Mouse (Mus musculus) cerebellum, adult 18-20 months (tissue): ENCODE data around the gene Rgs14.
A peak's percentile ranks its signal among the peaks of the same experiment; 100 is the strongest.

Experiments
- DNase-seq, 2 experiments: peaks; one replicate each; pipeline ENCODE4 v3.0.0; 2021

Gene Rgs14

GRCm38 (mm10) chr13:55346745-55347144 lies 22.8 kb upstream of the Rgs14 start:
- no peak for DNase-seq

DNA sequence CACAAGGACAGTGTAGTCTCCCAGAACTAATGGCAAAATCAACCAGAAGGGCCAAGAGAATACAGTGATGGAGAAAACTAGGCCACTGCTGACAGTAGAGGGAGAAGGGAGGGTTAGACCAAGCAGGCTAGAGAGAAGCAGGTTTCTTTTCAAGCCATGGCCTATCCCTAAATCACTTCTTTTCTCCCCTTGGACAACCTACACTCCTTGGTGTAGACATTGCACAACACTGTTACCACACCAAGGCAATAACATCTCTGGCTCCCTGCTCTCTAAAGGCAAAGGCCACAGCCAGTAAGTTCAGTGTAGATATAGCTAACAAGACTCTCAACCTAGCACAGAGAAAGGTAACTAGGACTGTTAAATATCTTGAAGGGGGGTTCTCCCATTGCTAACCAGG lies 8.4 kb upstream of the Rgs14 start:
- no peak for DNase-seq

DNA sequence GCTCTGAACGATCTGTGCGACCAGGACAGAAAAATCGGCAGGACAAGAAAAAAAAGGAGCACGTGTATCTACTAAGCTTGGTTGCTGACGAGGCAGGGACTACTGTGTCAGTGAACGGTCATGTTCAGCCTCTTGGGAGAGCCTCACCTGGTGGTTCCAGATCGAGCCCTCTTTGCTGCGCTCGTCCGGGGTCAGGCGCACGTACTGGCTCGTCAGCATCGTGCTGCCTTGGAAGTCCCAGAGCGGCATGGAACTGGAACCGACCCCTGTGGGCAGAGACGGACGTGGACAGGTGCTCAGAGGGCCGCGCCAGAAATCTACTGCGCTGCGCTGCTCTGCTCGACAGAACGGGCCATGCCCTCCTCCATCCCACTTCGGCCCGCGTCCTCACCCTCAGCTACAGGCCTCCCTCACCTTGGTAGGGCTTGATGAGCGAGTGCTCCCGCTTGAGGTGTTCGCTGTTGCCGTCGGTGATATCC lies 7.5 kb upstream of the Rgs14 start:
- no peak for DNase-seq

DNA sequence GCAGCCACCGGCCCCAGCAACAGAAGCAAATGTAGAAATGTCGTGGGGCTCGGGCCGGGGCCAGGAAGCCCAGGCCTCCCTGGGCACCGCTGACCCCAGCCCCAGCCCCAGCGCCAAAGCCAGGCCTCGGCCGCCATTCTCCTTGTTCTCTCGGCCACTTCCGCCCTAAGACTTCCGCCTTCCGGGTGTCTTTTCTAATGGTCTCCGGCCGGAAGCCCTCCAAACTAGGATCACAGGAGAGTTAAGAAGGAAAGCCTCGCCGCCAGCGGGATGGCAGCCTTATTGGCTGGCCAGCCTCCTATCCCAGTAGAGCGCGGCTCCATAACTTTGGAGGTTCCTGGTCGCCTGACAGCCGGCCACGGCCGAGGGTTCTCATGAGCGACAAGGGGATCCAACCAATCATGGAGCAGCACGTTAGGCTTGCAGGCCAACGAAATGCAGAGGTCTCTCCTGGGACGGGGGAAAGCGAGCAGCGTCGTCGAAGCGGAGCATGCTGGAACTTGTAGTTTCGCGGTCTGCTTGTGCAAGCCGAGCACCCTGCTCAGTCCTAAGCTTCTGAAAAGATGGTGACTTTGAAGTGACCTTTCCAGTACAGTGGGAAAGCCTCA lies 7.0 kb upstream of the Rgs14 start, which contains the start of gene Lman2:
Gene Lman2 (minus strand): TSS at position 331 of the 608 bp plus-strand sequence.
- peak; percentile 92 to 99 for DNase-seq

- no peak for DNase-seq
These were observed 1.1 kb upstream of the Rgs14 start for GRCm38 (mm10) chr13:55368401-55368800.

GRCm38 (mm10) chr13:55370234-55370633 lies 702 bp downstream of the Rgs14 start:
- no peak for DNase-seq

DNA sequence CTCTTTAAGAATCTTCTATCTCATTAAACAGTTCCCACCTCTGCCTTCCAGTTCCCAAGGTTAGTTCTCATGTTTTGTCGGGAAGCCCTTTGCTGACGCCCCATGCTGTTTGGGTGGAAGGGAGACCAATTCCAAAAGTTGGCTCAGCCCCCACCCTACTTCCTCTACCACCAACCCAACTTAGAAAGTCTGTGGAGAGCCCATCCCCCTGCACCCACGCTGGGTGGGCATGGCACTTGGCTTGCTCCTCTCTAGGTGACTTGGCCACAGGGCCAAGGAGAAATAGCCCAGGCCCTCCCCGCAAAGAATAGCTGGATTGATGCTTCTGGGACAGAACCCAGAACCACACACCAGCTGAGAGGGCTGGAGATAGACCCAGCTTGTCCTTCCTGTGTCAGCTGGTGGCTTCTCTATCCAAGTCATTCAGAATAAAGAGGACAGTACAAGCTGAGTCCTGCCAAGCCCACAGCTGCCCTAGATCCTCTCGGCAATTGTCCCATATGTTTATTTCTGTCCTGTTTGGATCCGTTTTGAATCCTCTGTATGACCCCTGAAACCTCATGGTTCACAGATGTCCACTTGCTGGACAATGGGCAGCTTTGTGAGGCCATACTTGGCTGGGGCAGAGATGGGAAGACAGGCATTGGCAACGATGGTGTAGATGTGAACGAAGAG lies 1.6 kb downstream of the Rgs14 start:
- peak in 1 of 2 experiments; percentile 21 for DNase-seq

- no peak for DNase-seq
These were observed 2.2 kb downstream of the Rgs14 start for GRCm38 (mm10) chr13:55371740-55372139.

DNA sequence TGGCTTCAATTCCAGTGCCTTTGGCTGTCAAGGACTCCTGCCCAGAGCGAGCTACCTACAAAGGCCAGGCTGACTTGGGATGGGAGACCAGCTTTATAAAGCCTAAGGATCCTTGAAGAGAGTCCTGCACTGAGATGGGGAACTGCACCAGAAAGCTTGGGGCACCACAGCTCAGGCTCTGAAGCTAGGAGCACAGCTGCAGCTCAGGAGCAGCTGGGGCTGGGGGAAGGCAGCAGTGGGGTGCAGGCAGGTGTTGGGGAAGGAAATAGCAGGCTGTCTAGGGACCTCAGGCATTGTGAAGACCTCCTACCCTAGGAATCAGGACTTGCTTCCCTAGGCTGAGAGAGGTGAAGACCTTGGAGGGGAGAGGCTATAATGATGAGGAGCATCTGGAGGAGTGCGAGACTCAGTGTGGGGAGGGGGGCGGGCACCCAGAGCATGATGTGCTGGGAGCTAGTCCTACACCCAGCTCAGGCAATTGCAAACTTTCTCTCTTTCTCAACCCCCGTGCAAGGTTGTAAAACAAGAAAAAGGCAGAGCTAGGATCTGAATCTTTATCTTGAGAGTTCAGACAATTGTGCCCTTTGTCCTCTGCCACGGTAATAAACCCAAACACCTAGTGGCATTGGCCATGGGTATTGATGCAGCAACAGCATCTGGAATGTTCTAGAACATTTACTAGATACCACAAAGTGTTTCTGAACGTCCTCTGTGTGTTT lies 4.8 kb downstream of the Rgs14 start:
- no peak for DNase-seq

DNA sequence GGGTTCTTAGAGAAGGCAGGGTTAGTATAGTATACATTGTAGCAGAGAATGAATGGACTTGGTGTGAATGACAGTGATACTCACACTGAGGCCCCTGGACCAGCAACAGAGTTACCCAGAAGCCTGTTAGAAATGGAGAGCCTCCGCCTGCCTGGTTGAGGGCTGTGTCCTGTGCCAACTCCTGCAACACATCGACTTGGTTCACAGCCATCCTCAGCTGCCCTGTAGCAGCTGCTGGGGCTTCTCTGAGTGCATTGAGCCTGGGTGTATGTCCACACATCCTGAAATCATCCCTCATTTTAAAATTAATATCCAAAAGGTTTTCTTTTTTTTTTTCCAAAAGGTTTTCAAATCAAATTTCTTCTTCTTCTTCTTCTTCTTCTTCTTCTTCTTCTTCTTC lies 6.3 kb downstream of the Rgs14 start:
- no peak for DNase-seq

- no peak for DNase-seq
These were observed 9.5 kb downstream of the Rgs14 start for GRCm38 (mm10) chr13:55378907-55379580.

DNA sequence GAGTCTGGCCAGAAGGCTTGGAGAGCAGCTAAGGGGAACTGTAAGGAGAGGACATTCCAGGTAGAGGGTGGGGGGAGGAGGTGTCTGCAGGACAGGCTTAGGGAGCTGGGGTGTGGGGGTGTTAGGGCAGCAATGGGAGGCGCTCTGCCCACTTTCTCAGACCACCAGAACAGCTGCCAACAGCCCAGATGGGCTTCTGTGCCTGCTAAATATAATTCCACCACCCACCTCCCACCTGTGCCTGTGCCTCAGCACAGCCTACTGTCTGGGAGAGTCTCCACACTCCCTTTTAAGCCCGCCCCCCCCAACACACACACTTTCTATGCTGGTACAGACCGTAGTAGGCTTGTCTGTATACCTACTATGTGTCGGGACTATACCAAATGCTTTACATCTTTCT lies 12.3 kb downstream of the Rgs14 start:
- DNase-seq = no peak

- no peak for DNase-seq
These were observed 21.1 kb downstream of the Rgs14 start for GRCm38 (mm10) chr13:55390644-55391043.

- no peak for DNase-seq
These were observed 22.1 kb downstream of the Rgs14 start for GRCm38 (mm10) chr13:55391626-55392029.

GRCm38 (mm10) chr13:55392933-55393332 lies 23.4 kb downstream of the Rgs14 start:
- no peak for DNase-seq

DNA sequence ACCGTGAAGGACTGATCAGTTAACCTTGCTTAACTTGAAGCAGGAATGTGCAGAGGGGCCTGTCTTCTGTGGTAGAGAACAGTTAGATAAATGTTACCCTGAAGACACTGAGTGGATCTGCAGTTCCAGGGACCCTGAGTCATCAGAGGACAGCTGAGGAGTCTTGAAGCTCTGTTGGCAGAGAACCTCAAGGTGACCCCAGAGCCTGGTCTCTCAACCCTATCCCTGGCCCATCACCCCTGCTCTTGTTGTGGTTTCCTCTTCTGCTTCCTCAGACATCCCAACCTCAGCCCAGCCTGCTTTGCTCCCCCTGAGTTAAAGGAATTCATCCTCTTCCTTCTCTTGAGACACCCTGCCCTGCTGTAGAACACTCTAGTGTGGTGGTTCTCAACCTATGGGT lies 28.6 kb downstream of the Rgs14 start, which contains the start of gene Slc34a1:
Gene Slc34a1 (plus strand): TSS at position 100 of the 400 bp plus-strand sequence.
- no peak for DNase-seq

DNA sequence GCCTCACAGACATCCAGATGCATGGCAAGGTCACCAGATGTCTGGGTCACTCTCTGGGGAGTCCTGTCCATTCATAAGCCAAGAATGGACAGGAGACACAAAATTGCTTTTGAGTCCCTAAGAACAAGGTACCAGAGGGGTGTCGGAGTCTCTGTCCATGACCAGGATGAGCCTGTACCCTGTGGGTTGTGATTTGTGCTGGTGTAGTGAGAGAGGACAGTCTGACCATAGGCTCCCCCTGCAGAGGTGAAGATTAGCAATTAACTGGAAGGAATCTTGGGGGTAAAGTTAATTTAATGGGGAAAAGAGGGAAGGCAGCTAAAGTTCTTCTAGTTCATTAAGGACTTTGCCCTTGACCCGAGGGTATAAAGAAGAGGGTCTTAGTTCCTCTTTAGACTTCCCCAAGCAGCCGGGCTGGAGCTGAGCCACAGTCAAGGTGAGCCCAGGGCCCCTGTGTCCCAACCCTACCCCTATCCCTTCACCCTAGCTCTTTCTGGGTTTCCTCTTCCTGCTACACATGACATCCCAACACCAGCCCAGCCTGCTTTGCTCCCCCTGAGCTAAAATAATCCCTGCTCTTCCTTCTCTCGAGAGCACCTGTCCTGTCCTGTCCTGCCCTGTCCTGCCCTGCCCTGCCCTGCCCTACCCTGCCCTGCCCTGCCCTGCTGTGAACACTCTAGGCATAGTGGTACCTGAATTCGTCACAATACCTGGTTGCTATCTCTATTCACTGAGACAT lies 29.9 kb downstream of the Rgs14 start:
- no peak for DNase-seq

- no peak for DNase-seq
These were observed 30.5 kb downstream of the Rgs14 start for GRCm38 (mm10) chr13:55400039-55400346.

- DNase-seq = no peak
These were observed 33.7 kb downstream of the Rgs14 start for GRCm38 (mm10) chr13:55403266-55403665.

DNA sequence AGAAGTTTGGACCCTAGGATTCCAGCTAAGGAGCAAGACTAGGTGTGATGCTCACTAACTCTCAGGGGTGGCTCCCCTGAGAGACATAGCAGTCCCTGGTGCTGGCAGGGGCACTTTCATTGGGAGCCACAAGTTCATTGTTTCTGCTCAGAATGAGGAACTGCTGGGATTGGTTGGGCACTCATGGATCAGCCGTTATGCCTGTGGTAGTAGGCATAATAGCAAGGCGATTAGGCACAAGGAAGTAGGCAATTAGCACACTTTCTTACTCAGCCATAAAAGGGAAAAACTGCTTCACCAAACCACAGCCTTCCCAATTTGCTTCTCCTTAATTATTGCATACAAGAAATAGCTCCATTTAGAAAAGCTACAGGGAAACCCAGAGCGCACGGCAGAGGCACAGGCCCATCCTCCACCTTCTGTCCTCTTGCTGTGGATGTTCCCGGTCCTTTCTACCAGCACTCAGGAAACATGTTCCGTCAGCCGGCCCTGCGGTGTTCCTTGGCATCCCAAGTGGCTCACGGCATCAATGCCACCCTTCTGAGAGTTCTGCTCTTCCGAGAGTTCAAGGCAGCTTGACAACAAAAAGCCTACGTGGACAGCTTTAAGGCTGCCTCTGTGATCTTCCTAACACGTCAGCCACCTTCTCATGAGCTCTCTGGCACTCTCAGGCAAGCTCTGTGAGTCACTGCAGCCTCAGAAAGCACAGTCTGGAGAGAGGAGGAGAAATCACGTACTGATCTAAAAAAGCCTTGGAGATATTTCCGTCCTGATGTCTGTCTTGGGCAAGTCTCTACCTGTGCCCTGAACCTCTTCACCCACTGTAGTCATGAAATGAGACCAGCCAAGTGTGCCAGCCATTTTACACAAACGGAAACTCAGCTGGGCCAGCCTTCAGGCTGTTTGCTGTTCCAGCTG lies 34.7 kb downstream of the Rgs14 start:
- DNase-seq = no peak
